Mouse (Mus musculus): ENCODE measurements around the gene Hpse.

DNA sequence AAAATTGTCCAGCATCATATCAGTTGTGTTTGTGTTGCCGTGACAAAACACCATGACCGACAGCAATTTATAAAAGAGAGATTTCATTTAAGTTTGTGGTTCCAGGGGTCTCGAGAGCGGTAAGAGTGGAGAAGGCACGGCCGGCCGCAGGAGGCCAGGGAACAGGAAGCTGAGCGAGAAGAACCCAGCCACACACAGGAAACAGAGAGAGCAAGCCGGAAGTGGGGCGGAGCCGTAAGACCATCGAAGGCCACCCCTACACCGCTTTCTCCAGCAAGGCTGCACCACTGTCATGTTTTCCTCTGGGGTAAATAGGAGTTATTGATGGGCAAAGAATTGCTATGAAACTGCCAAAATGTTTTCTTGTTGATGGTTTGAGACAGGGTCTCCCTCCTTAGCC lies 9.2 kb upstream of the Hpse start:
- TF ChIP-seq CTCF (IDR thresholded peaks at IDR 0.05; ENCODE audit: extremely low read depth, insufficient read depth, low read length) (no peak), POLR2A (IDR thresholded peaks at IDR 0.05; ENCODE audit: extremely low read depth, insufficient read depth, low read length) (no peak)

Measured in cortical plate, adult 2 months (tissue).